Mouse (Mus musculus) spleen, adult 2 months (tissue): ENCODE measurements around the gene Slf2.

Source experiments
- CTCF ChIP-seq: fragments of 200-500 bp; IDR thresholded peaks from 2 replicates; pipeline ENCODE4 v1.5.1; 2011; ENCODE audit warnings: mild to moderate bottlenecking, inconsistent platforms; ENCODE audit not compliant: insufficient read depth, insufficient read length, insufficient replicate concordance; ENCODE audit errors: extremely low read depth
- POLR2A ChIP-seq: fragments of 200-500 bp; IDR thresholded peaks from 2 replicates; pipeline ENCODE4 v1.6.1; 2011; ENCODE audit warnings: low read depth, low read length, inconsistent platforms

- no peak for TF ChIP-seq CTCF
- no peak for TF ChIP-seq POLR2A
Observed at GRCm38 (mm10) chr19:45029571-45029970, 98.6 kb downstream of the Slf2 start.
